Mouse (Mus musculus) kidney, adult 2 months (tissue): ENCODE measurements at regions not wholly inside any gene's neighbourhood (a gene's known extent, or its start where the extent isn't known, plus 50 kb on each side); places are given as distances from the start of the nearest gene placed in this dataset.

Experiments used
- CTCF ChIP-seq: fragments of 200-500 bp; conservative IDR thresholded peaks from 2 replicates; pipeline ENCODE4 v1.5.1; 2011; ENCODE audit warnings: low read depth, mild to moderate bottlenecking, control low read depth, low read length, moderate library complexity, mixed read lengths; ENCODE audit not compliant: insufficient read depth, insufficient read length
- POLR2A ChIP-seq: fragments of 200-500 bp; IDR thresholded peaks from one replicate; pipeline ENCODE4 v1.6.1; 2011; ENCODE audit warnings: low read depth, low read length, control low read depth

DNA sequence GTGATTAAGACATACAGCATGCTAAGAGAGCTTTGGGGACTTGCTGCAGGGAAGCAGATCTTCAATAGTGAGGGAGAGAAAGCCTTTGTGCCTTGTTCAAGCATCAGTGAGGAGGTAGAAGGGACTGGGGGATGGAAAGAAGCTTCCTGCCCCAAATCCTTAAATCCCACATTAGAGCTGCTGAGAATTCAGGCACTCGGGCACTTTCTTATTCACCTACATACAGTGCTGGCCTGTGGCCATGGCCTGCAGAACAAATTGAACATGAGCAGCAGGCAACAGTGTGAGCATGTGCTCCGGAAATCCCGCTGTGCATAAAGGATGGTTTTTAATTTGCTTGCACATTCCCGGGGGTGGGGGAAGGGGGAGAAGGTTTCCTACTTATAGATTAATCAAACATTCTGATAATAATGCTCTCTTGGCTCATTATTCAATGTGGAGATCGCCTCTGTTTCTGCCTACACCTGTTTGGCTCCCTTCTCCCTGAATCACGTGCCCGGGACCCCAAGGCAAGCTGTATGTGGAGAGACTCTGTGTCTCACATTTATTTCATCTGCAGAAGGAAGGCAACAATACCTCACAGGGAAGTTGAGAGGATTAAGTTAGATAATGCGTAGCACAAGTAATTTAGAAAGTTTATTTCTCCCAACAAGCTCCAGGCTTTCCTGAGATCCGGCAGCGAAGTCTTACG lies 60.3 kb upstream of the Vamp9 start:
- no peak for TF ChIP-seq CTCF
- no peak for TF ChIP-seq POLR2A
